Mouse (Mus musculus) kidney, adult 2 months (tissue): ENCODE data around the gene Utp11.

Experiments used
- CTCF ChIP-seq: fragments of 200-500 bp; conservative IDR thresholded peaks from 2 replicates; pipeline ENCODE4 v1.5.1; 2011; ENCODE audit warnings: low read depth, mild to moderate bottlenecking, control low read depth, low read length, moderate library complexity, mixed read lengths; ENCODE audit not compliant: insufficient read depth, insufficient read length
- POLR2A ChIP-seq: fragments of 200-500 bp; IDR thresholded peaks from one replicate; pipeline ENCODE4 v1.6.1; 2011; ENCODE audit warnings: low read depth, low read length, control low read depth

GRCm38 (mm10) chr4:124736952-124737351 lies 43.6 kb upstream of the Utp11 start:
- TF ChIP-seq POLR2A = no peak
- no peak for TF ChIP-seq CTCF
